Mouse (Mus musculus) embryonic facial prominence, embryonic 11.5 days (tissue): ENCODE data around the gene Prl7c1. TPM values are rescaled to one million over a fixed set of nuclear protein-coding genes. Genes with fewer than 3 reads are reported as not detected.
"Not testable (repeated sequence)": the region's sequence is repeated elsewhere in the genome, so short reads cannot be mapped to it uniquely, and the experiment has no call there.

Experiments used
- ATAC-seq: fragments of 200-750 bp; cut with Nextera tagmentation; replicated peaks from 2 replicates; pipeline ENCODE4 v1.8.0; 2017; ENCODE audit warnings: low read depth; ENCODE audit not compliant: insufficient number of reproducible peaks, low FRiP score, low TSS enrichment
- DNase-seq: peaks from one replicate; pipeline ENCODE4 v3.0.0-alpha.2; 2015; ENCODE audit warnings: low spot score
- H3K27ac ChIP-seq: fragments of 300-500 bp; sonication (generic); replicated peaks from 2 replicates; pipeline ENCODE4 v1.5.1; 2014; ENCODE audit warnings: mild to moderate bottlenecking, low read depth, low read length, control low read depth
- H3K27me3 ChIP-seq: fragments of 300-500 bp; sonication (generic); 2 replicates; pipeline ENCODE4 v1.6.1; 2014; ENCODE audit warnings: mild to moderate bottlenecking, low read length, moderate library complexity, mixed read lengths; ENCODE audit not compliant: control insufficient read depth, insufficient read depth
- H3K36me3 ChIP-seq: fragments of 300-500 bp; sonication (generic); replicated peaks from 2 replicates; pipeline ENCODE4 v1.6.1; 2014; ENCODE audit warnings: low read depth, mild to moderate bottlenecking, low read length, moderate library complexity, mixed read lengths; ENCODE audit not compliant: control insufficient read depth, insufficient read depth
- H3K4me1 ChIP-seq: fragments of 300-500 bp; sonication (generic); 2 replicates; pipeline ENCODE4 v1.6.1; 2014; ENCODE audit warnings: low read length, mixed read lengths; ENCODE audit not compliant: control insufficient read depth, insufficient read depth
- H3K4me2 ChIP-seq: fragments of 300-500 bp; sonication (generic); 2 replicates; pipeline ENCODE4 v1.6.1; 2014; ENCODE audit warnings: low read depth, mild to moderate bottlenecking, control low read depth, low read length, moderate library complexity
- H3K4me3 ChIP-seq: fragments of 300-500 bp; sonication (generic); 2 replicates; pipeline ENCODE4 v1.5.1; 2014; ENCODE audit warnings: low read depth, low read length, control low read depth
- H3K9ac ChIP-seq: fragments of 300-500 bp; sonication (generic); replicated peaks from 2 replicates; pipeline ENCODE4 v1.6.1; 2014; ENCODE audit warnings: mild to moderate bottlenecking, control low read depth, low read length
- H3K9me3 ChIP-seq: fragments of 300-500 bp; sonication (generic); replicated peaks from 2 replicates; pipeline ENCODE4 v1.6.1; 2016; ENCODE audit warnings: mild to moderate bottlenecking, low read length, inconsistent platforms, mixed read lengths; ENCODE audit not compliant: control insufficient read depth
- WGBS: fragments of 180-500 bp; shearing (Covaris S2); extraction: QIAGEN DNeasy Blood & Tissue Kit; methylation state at CpG from one replicate; pipeline ENCODE4 v1.1.7; 2014; 5-methylcytosine and 5-hydroxymethylcytosine counted together
- polyA plus RNA-seq: library from polyadenylated mRNA; unstranded; fragments of >200 nt; fragmentation: Nextera tagmentation; extraction: Ambion mirVana; gene quantifications from 2 replicates; pipeline ENCODE4 v1.2.1, GENCODE M21; 2014

Prl7c1 gene
- not detected in 2 replicates for polyA plus RNA-seq

GRCm38 (mm10) chr13:27780704-27781103, at the start of gene Prl7c1:
Gene Prl7c1 (minus strand): TSS chr13:27780804.
- not testable (repeated sequence) for H3K4me1 ChIP-seq, H3K27me3 ChIP-seq, H3K27ac ChIP-seq, DNase-seq, ATAC-seq, H3K4me3 ChIP-seq, H3K9ac ChIP-seq, H3K9me3 ChIP-seq, H3K4me2 ChIP-seq, H3K36me3 ChIP-seq
- WGBS = 92% methylated on average over 2 of the region's 3 CpGs

GRCm38 (mm10) chr13:27802765-27803164, 22.2 kb upstream of the Prl7c1 start:
- ATAC-seq (no peak), DNase-seq (no peak)
- no peak overlapping the region for H3K27ac ChIP-seq
- H3K9ac ChIP-seq = no peak overlapping the region
- no peak overlapping the region for H3K4me3 ChIP-seq
- H3K4me1 ChIP-seq = no peaks in the 10 kb centered on the region
- WGBS = 83% methylated on average over 1 of the region's 1 CpGs
- no peak overlapping the region for H3K4me2 ChIP-seq
- H3K27me3 ChIP-seq = no peaks in the 10 kb centered on the region
- no peaks in the 10 kb centered on the region for H3K36me3 ChIP-seq
- no peaks in the 10 kb centered on the region for H3K9me3 ChIP-seq

GRCm38 (mm10) chr13:27801354-27801753, 20.8 kb upstream of the Prl7c1 start, which contains the start of gene Prl2a1:
Gene Prl2a1 (plus strand): TSS chr13:27801654.
- Histone ChIP-seq H3K36me3 (no peaks in the 10 kb centered on the region), H3K4me3 (no peak within 1 kb of the TSS), H3K4me2 (no peak within 1 kb of the TSS), H3K27me3 (no peaks in the 10 kb centered on the region), H3K9me3 (no peaks in the 10 kb centered on the region), H3K9ac (no peak within 1 kb of the TSS), H3K27ac (no peak within 1 kb of the TSS), H3K4me1 (no peaks in the 10 kb centered on the region)
- DNase-seq = no peak
- no peak for ATAC-seq
- WGBS = 72% methylated on average over 1 of the region's 1 CpGs

GRCm38 (mm10) chr13:27799303-27799702, 18.7 kb upstream of the Prl7c1 start:
- Histone ChIP-seq H3K9ac (no peak overlapping the region), H3K4me1 (no peaks in the 10 kb centered on the region), H3K4me2 (no peak overlapping the region), H3K36me3 (no peaks in the 10 kb centered on the region), H3K27me3 (no peaks in the 10 kb centered on the region), H3K4me3 (no peak overlapping the region), H3K27ac (no peak overlapping the region), H3K9me3 (no peaks in the 10 kb centered on the region)
- 90% methylated on average over 4 of the region's 4 CpGs for WGBS
- no peak for ATAC-seq
- DNase-seq = no peak

GRCm38 (mm10) chr13:27734512-27735186, 46.0 kb downstream of the Prl7c1 start:
- ATAC-seq (no peak), DNase-seq (no peak)
- WGBS = 91% methylated on average over 10 of the region's 10 CpGs
- no peaks in the 10 kb centered on the region for H3K4me1 ChIP-seq
- no peak overlapping the region for H3K4me2 ChIP-seq
- no peaks in the 10 kb centered on the region for H3K27me3 ChIP-seq
- H3K36me3 ChIP-seq = no peaks in the 10 kb centered on the region
- no peak overlapping the region for H3K9ac ChIP-seq
- no peaks in the 10 kb centered on the region for H3K9me3 ChIP-seq
- H3K27ac ChIP-seq = no peak overlapping the region
- no peak overlapping the region for H3K4me3 ChIP-seq

- not testable (repeated sequence) for DNase-seq
Observed at GRCm38 (mm10) chr13:27730286-27730959, 50.2 kb downstream of the Prl7c1 start.

GRCm38 (mm10) chr13:27725057-27725456, 55.5 kb downstream of the Prl7c1 start:
- H3K27ac ChIP-seq, H3K9ac ChIP-seq, H3K4me2 ChIP-seq, H3K4me1 ChIP-seq, DNase-seq, H3K9me3 ChIP-seq, H3K36me3 ChIP-seq, H3K27me3 ChIP-seq, ATAC-seq, H3K4me3 ChIP-seq: not testable (repeated sequence)
- 78% methylated on average over 3 of the region's 3 CpGs for WGBS

More at GRCm38 (mm10) chr13:27730286-27730959, 50.2 kb downstream of the Prl7c1 start:
- not testable (repeated sequence) for H3K9ac ChIP-seq, H3K4me2 ChIP-seq, H3K9me3 ChIP-seq, H3K4me3 ChIP-seq, ATAC-seq, H3K27me3 ChIP-seq, H3K36me3 ChIP-seq, H3K27ac ChIP-seq, H3K4me1 ChIP-seq
- 80% methylated on average over 5 of the region's 5 CpGs for WGBS
